Mouse (Mus musculus) urinary bladder, adult 2 months (tissue): ENCODE data around the gene Pecr. TPM values are rescaled to one million over a fixed set of nuclear protein-coding genes. Genes with fewer than 3 reads are reported as not detected.

Experiments used
- DNase-seq: peaks from one replicate; pipeline ENCODE4 v3.0.0; 2022; ENCODE audit warnings: low spot score
- polyA plus RNA-seq: library from polyadenylated mRNA; depleted of rRNA; stranded (reverse); fragments of >200 nt; gene quantifications from 2 replicates; pipeline ENCODE4 v1.2.3, GENCODE M21; 2012; rRNA removed

The Pecr gene
- polyA plus RNA-seq, result 15.3 and 16.5 TPM in 2 replicates

DNA sequence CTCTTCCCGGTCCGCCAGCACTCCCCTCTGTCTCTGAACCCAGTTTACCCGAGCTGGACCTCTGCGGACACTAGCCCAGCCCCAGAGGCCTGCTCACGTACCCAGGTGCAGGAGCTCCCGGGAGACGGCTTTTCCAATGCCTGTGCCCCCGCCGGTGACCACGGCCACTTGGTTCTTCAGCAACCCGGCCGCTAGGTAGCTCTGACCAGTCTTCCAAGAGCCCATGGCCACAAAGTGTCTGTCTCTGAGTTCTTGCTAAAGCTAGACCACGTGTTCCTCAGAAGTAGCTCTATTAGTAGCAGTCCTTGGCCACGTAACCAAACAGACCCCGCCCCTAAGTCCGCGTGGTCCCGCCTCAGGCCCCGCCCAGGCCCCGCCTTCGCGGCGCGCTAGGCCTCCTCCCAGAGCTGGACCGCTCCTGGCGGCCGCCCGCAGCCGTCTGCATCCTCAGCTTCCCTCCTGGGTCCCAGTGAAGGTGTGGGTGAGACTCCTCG, at the start of gene Pecr, which contains the start of gene Tmem169:
Pecr (minus strand) TSS at position 323 of the 494 bp plus-strand sequence.
Tmem169 (plus strand) TSS at position 378 of the 494 bp plus-strand sequence.
- DNase-seq, result peak; percentile 75

DNA sequence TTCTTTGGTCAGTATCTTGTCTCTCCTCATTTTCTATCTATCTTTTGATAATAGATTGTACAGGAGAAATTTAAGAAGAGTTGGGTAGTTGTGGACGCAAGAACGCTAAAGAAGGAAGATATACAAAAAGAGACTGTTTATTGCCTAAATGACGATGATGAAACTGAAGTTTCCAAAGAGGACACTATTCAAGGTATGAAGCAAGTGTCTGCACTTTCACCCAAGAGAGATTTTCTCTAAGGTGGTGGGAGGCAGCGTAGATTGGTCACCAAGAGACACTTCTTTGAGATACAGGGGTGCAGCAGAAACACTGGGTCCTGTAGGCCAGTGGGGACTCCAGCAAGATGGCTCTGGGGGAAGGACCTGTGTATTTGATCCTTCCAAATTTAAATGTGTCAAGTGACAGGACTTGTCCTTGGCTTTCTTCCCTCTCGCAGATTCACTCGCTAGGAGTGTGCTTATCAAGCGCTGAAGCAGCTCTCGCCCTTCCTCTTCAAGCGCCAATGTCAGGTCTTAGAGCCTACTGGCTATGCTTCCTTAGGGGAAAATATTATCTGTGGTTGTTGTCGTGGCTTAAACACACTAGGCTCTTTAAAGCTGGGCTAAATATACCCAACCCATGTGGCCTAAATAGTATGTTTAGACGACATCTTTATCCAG, 42.2 kb upstream of the Pecr start:
- no peak for DNase-seq

DNA sequence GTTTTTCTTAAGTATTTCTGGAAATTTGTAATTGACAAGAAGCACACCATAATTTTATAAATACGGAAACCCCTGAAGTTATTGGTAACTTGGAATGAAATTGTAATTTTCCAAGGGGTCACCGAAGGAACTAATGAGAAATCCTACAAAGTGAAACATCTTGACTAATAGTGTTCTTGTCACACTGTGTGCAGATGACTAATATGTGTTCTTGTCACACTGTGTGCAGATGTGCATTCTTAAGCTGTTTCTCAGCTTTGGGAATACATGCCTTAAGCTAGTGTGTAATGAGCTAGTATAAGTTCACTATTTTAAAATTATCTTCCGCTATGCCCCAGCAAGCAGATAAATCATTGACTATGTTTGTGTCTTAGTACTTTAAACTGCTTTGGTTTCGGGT, 39.1 kb upstream of the Pecr start:
- no peak for DNase-seq

DNA sequence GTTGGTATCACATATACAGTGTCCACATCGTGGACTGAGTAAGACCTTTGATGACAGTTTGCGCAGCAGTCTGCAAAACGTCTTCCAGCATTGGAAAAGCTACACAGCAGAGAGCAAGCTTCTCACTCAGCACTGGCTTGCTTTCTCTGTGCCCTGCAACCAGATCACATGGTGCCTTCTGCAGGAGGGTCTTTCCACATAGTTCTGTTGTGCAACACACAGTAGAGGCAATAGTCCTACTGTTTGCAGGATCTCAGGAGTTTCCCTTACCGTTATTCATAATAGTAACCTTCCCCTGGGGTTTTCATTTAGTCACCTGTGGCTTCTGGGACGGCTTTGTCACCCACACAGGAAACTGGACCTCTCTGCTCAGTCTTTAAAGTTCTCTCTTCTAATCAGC, 36.6 kb upstream of the Pecr start:
- DNase-seq, result no peak

DNA sequence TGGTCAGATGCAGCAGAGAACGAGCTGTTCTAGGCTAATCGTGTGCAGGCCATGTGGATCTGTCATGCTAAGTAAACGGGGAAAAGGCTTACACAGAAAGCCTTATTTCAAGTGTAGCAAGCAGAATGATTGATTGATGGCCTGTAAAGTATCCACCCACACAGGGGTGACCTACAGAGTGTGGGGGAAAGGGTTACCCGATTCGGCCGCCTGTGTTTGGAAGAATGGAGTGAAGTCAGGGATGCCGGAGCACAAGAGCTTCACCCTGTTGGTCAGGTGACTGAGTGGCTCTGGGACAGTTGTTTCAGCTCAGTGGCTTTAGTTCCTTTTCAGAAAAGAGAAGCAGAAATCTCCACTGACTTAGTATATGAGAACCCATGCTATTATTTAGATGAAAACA, 32.8 kb upstream of the Pecr start:
- DNase-seq, result no peak

DNA sequence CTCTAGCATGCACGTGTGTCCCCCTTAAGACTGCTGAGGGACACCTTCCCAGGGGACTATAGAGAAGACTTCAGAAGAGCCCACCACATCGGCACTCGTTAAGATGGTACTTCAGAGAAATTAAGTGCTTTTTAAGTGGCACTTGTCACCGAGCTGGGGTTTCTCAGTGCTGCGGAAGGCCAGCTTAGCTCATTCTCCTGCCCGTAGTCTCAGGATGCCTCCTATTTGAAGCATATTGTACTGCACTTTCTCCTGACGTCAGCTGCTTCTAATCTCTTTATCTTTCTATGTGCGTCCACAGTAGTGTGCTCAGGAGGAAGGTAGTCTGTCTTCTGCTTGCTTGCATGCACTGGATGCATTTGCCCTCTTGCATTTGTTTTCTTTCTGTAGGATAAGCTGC, 32.3 kb upstream of the Pecr start:
- DNase-seq, result no peak

DNA sequence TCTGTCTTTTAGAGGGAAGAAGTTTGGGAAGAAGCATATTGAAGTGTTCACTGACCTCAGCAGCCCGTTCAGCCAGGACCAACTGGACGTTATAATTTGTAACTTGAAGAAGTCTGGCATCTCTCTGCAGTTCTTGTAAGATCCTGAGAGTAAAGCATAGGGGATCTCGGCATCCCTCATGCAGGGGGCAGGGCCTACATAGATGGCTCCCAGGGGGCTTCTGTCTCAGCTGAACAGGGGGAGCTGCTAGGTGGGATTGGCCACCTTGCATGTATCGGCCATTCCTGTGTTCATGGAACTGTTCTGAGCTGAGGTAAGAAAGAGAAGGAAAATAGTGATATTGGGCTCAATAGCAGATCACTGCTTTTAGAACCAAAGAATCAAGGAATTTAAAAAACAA, 31.3 kb upstream of the Pecr start:
- DNase-seq, result no peak

DNA sequence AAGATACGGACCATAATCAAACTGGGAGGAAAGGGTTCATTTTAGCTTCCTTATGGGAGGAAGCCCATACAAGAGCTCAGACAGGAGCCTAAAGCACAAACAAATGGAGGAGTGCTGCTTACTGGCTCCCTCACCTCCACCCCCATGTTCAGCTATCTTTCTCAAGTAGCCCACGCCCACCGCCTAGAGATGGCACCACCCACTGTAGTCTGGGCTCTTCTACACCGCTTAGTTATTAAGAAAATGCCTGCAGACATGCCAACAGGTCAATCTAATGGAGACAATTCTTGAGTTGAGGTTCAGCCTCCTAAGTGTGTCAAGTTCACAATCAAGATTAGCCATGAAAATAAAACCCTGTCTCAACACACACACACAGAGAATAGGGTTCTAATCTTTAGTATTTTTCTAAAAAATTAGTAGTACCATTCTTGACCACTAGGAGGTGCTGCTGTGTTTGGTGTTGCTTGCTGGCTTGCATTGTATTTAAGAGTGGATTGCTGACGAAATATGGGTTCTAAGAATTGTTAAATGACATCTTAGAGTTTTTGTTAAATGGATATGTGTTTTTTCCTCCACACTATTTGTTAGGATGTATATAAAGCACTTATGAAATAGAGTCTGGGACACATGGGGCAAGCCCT, 29.4 kb upstream of the Pecr start:
- DNase-seq, result no peak

DNA sequence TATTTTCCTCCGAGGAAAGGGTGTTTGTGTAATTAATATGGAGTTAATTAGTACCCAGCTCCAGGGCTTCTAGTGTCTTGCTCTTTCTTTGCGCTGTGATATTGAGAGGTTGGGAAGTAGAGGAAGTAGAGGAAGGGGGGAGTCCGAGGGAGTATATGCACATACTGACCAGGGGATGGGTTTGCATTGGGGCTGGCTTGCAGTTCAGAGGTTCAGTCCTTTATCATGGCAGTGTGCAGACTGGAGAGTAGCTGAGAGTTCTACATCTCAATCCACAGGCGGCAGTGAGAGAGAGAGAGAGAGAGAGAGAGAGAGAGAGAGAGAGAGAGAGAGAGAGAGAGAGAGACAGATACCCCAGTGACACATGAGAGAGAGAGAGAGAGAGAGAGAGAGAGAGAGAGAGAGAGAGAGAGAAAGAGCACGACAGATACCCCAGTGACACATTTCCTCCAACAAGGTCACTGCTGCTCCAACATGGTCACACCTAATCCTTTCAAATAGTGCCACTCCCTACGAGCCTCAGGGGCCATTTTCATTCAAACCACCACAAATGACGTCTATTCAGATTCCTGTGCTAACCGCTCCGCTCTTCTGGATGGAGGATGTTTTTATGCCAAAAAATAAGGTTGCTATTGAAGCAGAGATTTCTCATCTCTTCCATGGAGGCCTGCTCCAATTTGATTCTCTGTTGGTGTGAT, 28.7 kb upstream of the Pecr start:
- DNase-seq, result no peak

DNA sequence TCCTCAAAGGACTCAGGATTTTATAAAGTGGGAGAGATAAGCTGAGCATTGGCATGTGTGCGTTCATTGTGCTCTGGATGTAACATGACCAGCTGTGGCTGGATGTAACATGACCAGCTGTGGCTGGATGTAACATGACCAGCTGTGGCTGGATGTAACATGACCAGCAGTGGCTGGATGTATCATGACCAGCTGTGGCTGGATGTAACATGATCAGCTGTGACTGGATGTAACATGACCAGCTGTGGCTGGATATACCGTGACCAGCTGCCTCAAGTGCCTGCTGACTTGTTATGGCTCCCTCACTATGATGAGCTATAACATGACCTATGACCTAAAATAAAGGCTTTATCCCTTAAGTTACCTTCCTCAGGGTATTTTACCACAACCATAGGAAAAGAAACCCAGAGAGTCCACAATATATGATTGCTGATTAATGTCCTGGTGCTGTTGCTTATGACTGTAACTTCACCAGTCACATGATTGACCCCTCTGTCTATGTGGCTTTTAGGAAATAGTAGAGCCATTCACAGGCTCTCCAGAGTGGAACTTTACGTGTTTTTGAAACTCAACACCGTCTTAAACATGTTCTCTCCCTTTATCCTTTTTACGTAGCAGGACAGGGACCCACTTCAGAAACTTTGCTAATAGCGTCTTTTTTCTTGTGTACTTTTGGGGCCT, 25.8 kb upstream of the Pecr start:
- DNase-seq, result no peak

DNA sequence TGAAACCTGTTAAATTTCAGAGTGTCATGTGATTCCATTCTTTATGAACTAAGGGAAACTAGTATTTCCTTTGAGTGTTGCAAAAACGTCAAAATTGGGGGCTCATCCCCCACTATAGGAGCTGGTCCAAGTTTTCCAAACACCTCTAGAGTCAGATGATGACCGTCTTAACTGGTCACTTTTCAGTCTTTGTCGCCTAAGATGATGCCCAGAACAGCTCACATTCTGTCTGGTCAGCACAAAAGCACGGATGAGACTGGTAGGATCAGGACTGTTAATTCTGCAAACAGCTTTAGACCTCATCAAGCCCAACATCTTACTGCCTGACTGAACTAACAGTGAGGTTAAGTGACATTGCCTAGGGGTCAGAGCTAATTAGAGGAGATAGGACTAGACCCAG, 24.8 kb upstream of the Pecr start:
- DNase-seq, result no peak

DNA sequence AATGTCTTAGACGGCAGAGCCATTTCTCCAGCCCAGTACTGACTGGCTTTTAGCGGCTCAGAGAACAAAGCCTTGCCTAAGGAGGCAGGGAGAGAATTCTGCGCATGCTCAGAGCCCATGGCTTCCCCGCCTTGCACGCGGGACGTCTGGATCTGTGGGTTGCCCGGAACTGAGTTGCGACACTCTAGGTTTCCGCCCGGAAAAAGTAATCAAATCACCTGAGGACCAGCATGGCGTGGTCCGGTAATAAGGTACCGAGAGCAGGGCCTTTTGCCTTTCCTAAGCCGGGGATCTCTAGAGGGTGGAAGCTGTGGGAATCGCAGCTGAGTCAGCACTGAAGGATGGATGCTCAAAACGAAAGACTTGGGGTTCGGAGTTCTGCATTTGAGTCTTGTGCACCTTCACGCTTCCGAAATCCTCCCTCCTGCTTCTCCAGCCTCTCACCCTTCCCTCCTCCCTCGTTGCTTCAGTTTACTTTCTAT, 23.2 kb upstream of the Pecr start, which contains the start of gene Xrcc5:
Xrcc5 (plus strand) TSS at position 105 of the 482 bp plus-strand sequence.
- peak; percentile 69 for DNase-seq

DNA sequence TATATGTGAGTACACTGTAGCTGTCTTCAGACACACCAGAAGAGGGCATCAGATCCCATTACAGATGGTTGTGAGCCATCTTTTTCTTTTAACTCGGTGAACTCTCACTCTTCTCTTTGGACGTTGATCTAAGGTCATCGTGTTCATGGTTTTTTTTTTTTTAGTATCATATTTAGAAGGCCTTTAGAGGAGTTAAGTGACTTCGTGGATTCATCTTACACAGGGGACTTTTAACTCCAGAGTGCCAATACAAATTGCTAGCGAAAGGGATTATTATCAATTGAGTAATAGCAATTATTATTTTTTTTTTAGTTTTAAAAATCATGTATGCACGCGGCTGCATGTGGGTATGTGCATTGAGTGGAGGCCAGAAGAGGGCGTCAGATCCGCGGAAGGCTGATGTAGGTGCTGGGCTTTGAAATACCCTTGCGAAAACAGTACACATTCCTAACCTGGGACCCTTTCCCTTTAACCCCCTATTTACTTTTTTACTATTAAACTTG, 22.6 kb upstream of the Pecr start:
- no peak for DNase-seq

DNA sequence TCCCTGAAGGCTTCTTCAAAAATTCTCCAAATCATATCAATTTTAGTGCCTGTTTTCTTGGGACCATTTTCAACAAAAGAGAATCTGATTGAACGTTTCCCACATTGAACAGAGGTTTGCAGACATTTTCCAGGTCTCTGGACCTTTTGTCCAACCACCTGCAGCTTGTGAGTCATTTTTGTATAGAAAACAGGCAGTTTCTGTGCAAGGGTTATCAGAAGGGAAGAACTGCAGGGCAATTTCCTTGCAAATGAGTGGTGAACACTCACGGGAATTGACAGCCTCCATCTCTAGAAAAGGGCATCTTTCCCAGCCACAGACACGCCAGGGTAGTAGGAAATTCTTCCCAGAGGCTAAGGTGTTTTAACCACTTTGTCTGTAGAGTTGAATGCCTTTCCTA, 22.1 kb upstream of the Pecr start:
- DNase-seq, result no peak

DNA sequence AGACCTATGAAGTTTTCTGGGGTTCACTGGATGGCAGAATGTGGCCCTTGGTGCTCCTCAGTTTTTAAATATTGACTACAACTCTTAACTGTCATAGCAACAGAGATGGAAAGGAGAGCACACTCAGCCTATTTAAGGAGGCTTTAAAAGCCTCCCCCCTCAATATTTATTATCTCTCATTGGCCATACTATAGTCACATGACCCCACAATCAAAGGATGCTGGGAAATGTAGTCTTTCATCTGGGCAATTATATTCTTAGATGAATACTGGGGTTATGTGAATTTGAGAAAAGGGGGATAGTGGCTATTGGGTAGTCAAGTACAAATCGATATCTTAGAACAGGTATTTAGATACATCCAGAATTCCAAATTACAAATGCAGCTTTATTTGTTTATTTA, 17.7 kb upstream of the Pecr start:
- no peak for DNase-seq

DNA sequence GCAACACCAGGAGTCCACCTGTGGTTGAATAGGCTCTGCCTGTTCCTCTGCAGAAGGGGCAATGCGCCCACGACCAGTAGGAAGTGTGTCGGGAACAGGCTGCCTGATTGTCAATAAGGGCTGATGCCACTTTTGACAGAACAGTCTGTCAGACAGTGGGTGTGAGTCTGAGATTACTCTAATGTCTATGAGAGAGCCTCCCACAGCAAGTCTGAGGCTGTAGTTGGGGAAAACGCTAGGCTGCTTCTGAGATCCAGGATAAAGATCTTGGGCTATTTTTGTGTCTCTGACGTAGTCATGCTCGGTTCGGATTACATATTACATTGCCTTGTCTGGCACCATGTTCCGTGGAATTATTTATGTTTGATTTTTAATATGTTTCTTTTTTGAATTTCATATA, 11.6 kb upstream of the Pecr start:
- no peak for DNase-seq

DNA sequence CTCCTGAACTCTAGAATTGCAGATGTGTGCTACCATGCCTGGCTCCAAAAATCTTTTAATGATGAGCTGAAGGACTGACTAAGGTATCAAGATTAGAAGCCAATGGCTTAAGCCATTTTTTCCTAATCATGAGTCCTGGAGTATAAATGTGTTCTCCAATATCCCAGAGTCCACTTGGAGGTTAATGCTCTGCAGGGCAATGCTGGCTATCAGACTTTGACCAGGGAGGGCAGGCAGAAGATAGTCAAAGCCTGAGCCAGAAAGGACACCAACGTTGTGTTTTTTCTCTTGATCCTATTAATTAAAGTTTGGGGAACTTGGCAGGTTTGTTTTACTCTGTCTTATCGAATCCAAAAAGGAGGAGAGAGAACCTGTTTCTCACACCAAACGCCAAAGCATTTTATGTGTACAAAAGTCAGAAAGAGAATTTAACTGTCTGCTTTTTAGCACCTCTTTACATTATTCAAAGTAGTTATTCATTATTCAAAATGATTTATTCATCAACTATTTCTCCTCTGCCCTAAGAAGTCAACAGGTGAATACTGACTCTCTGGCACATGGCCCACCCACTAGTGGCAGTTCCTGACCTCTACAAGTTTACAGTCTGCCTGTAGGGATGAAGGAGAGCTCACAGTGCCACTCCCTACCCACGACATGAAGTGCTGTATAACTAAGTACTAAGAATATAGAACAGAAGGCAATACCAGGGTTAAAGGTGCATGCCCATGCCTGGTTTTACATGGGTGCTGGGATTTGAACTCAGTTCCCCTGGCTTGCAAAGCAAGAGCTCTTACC, 10.0 kb upstream of the Pecr start:
- no peak for DNase-seq

DNA sequence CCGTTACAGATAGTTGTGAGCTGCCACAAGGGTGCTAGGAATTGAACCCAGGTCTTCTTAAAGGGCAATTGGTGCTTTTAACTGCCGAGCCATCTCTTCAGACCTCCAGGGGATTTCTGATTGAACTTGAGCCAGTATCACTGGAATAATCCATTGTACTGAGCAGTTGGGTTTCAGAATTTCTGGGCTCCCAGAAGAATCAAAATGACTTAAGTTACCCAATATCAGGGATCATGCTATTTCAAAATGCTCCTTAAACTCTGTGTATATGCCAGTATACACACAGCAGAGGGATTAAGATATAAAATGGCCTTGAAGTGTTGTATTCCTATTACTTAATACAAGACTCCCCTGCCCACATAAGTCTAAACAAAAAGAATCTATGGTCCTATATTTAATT, 7.8 kb upstream of the Pecr start:
- DNase-seq, result no peak

DNA sequence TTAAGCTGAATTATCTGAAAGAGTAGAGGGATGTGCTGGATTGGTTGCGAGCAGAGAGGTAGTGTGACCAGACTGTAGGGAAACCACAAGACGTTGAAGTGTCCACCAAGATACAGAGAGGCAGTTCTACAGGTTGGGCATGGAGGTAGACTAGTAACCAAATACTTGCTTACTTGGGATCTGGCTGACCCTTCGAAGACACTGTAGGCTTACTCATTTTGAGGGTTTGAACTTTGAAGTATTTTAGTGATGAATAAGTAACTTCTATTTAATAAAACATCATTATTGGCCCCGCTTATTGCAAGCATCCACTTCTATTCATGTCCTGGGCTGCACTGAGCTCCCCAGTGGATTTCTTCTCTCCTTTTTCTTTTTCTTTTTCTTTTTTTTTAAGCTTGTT, 7.3 kb upstream of the Pecr start:
- DNase-seq, result no peak

DNA sequence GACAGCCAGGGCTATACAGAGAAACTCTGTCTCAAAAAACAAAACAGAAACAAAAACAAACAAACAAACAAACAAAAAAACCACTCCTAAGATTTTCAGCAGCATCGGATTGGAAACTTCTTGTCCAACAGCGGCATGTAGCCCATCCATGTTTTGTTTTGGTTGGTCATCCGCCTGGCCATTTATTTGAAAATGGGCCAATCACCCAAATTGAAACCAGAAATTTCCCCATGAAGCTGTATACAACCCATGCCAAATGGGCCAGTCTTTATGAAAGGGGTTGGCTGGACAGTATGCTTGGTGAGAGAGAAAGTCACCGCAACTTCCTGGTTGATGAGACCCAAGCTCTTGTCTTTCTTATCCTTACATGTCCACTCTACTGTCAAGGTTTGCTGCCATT, 6.8 kb upstream of the Pecr start:
- DNase-seq, result no peak

DNA sequence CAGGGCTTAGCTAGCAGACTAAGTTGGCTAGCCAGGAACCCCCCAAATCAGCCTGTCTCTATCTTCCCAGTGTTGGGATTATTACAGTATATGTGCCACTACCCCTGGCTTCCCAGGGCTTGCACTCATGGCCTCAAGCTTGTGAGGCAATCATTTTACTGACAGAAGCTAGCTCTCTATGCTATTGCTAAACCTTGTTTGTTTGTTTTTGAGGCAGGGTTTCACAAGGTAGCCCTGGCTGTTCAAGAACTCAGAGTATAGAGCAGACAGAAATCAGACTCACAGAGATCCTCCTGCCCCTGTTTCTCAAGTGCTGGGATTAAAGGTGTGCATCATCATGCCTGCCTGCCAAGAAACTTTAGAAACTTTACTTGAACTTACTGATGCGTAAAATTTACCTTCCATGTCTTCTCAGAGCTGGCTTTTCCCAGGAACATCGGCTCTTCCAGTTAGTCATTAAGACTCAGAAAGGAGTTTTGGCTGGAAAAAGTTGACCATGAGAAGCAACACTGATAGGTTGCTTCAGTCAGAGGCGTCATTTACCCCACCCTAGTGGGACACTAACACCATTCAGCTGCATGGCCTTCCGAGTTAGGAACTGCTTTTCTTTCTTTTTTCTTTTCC, 4.5 kb upstream of the Pecr start:
- no peak for DNase-seq
